Mouse (Mus musculus): ENCODE measurements at regions not wholly inside any gene's neighbourhood (a gene's known extent, or its start where the extent isn't known, plus 50 kb on each side); places are given as distances from the start of the nearest gene placed in this dataset.

- 20% methylated on average over 5 of the region's 5 CpGs for WGBS
- ATAC-seq (ENCODE audit: low FRiP score, low read depth) (peak; percentile 83), DNase-seq (ENCODE audit: low spot score) (peak; percentile 54)
- Histone ChIP-seq H3K4me1 (ENCODE audit: control insufficient read depth, insufficient read depth, low read length) (peaks cover 7% of the 10 kb centered on the region; the same call in 1 of the 2 replicates), H3K27me3 (ENCODE audit: control insufficient read depth, insufficient read depth, low read length) (no peaks in the 10 kb centered on the region), H3K4me3 (replicated peaks; ENCODE audit: low read length) (no peak overlapping the region), H3K4me2 (replicated peaks; ENCODE audit: low read depth, low read length, severe bottlenecking) (peak overlapping the region; percentile 21; the same call in 1 of the 2 replicates), H3K9me3 (ENCODE audit: control insufficient read depth, low read length) (no peaks in the 10 kb centered on the region), H3K9ac (ENCODE audit: low read depth, low read length, severe bottlenecking) (no peak overlapping the region), H3K27ac (replicated peaks; ENCODE audit: low read depth, low read length) (peak overlapping the region; percentile 58; the same call in 1 of the 2 replicates), H3K36me3 (ENCODE audit: control insufficient read depth, insufficient read depth, low read length) (no peaks in the 10 kb centered on the region)
- no peak for TF ChIP-seq POLR2A (IDR thresholded peaks at IDR 0.05; ENCODE audit: borderline replicate concordance, extremely low read depth, insufficient read depth, insufficient read length)
Measured at GRCm38 (mm10) chr12:58538305-58538719, 269.2 kb upstream of the Clec14a start.

- 45% methylated on average over 4 of the region's 8 CpGs for WGBS
- no peak for TF ChIP-seq POLR2A (IDR thresholded peaks at IDR 0.05; ENCODE audit: borderline replicate concordance, extremely low read depth, insufficient read depth, insufficient read length)
- no peaks in the 10 kb centered on the region for H3K9me3 ChIP-seq (ENCODE audit: control insufficient read depth, low read length)
- H3K4me2 ChIP-seq (replicated peaks; ENCODE audit: low read depth, low read length, severe bottlenecking) = peak overlapping the region; percentile 21; the same call in 1 of the 2 replicates
- DNase-seq (ENCODE audit: low spot score) = no peak
- no peaks in the 10 kb centered on the region for H3K27me3 ChIP-seq (ENCODE audit: control insufficient read depth, insufficient read depth, low read length)
- peak; percentile 48; the same call in 1 of the 2 replicates for ATAC-seq (ENCODE audit: low FRiP score, low read depth)
- H3K4me1 ChIP-seq (ENCODE audit: control insufficient read depth, insufficient read depth, low read length) = peaks cover 7% of the 10 kb centered on the region; the same call in 1 of the 2 replicates
- H3K36me3 ChIP-seq (ENCODE audit: control insufficient read depth, insufficient read depth, low read length) = no peaks in the 10 kb centered on the region
- H3K9ac ChIP-seq (ENCODE audit: low read depth, low read length, severe bottlenecking) = no peak overlapping the region
- H3K4me3 ChIP-seq (replicated peaks; ENCODE audit: low read length) = no peak overlapping the region
- peak overlapping the region; percentile 58; the same call in 1 of the 2 replicates for H3K27ac ChIP-seq (replicated peaks; ENCODE audit: low read depth, low read length)
Measured at GRCm38 (mm10) chr12:58537833-58538232, 268.7 kb upstream of the Clec14a start.

- H3K4me2 ChIP-seq (replicated peaks; ENCODE audit: low read depth, low read length, severe bottlenecking) = no peak overlapping the region
- peaks cover 7% of the 10 kb centered on the region; the same call in 1 of the 2 replicates for H3K4me1 ChIP-seq (ENCODE audit: control insufficient read depth, insufficient read depth, low read length)
- no peak for ATAC-seq (ENCODE audit: low FRiP score, low read depth)
- 72% methylated on average over 7 of the region's 7 CpGs for WGBS
- H3K36me3 ChIP-seq (ENCODE audit: control insufficient read depth, insufficient read depth, low read length) = no peaks in the 10 kb centered on the region
- H3K4me3 ChIP-seq (replicated peaks; ENCODE audit: low read length) = no peak overlapping the region
- TF ChIP-seq POLR2A (IDR thresholded peaks at IDR 0.05; ENCODE audit: borderline replicate concordance, extremely low read depth, insufficient read depth, insufficient read length) = no peak
- no peak for DNase-seq (ENCODE audit: low spot score)
- H3K27me3 ChIP-seq (ENCODE audit: control insufficient read depth, insufficient read depth, low read length) = no peaks in the 10 kb centered on the region
- no peaks in the 10 kb centered on the region for H3K9me3 ChIP-seq (ENCODE audit: control insufficient read depth, low read length)
- no peak overlapping the region for H3K27ac ChIP-seq (replicated peaks; ENCODE audit: low read depth, low read length)
- H3K9ac ChIP-seq (ENCODE audit: low read depth, low read length, severe bottlenecking) = no peak overlapping the region
Measured at GRCm38 (mm10) chr12:58536381-58536992, 267.4 kb upstream of the Clec14a start.

- no peak overlapping the region for H3K9ac ChIP-seq (ENCODE audit: low read depth, low read length, severe bottlenecking)
- no peak overlapping the region for H3K27ac ChIP-seq (replicated peaks; ENCODE audit: low read depth, low read length)
- H3K27me3 ChIP-seq (ENCODE audit: control insufficient read depth, insufficient read depth, low read length) = no peaks in the 10 kb centered on the region
- no peak for DNase-seq (ENCODE audit: low spot score)
- no peak overlapping the region for H3K4me2 ChIP-seq (replicated peaks; ENCODE audit: low read depth, low read length, severe bottlenecking)
- 62% methylated on average over 3 of the region's 3 CpGs for WGBS
- H3K4me1 ChIP-seq (ENCODE audit: control insufficient read depth, insufficient read depth, low read length) = no peaks in the 10 kb centered on the region
- no peak overlapping the region for H3K4me3 ChIP-seq (replicated peaks; ENCODE audit: low read length)
- H3K36me3 ChIP-seq (ENCODE audit: control insufficient read depth, insufficient read depth, low read length) = no peaks in the 10 kb centered on the region
- no peak for ATAC-seq (ENCODE audit: low FRiP score, low read depth)
- H3K9me3 ChIP-seq (ENCODE audit: control insufficient read depth, low read length) = no peaks in the 10 kb centered on the region
- no peak for TF ChIP-seq POLR2A (IDR thresholded peaks at IDR 0.05; ENCODE audit: borderline replicate concordance, extremely low read depth, insufficient read depth, insufficient read length)
Measured at GRCm38 (mm10) chr12:58530306-58530705, 261.2 kb upstream of the Clec14a start.

GRCm38 (mm10) chr12:58516800-58517199 is 247.7 kb upstream of the Clec14a start:
- Histone ChIP-seq H3K36me3 (ENCODE audit: control insufficient read depth, insufficient read depth, low read length) (no peaks in the 10 kb centered on the region), H3K27ac (replicated peaks; ENCODE audit: low read depth, low read length) (no peak overlapping the region), H3K4me1 (ENCODE audit: control insufficient read depth, insufficient read depth, low read length) (no peaks in the 10 kb centered on the region), H3K4me3 (replicated peaks; ENCODE audit: low read length) (no peak overlapping the region), H3K4me2 (replicated peaks; ENCODE audit: low read depth, low read length, severe bottlenecking) (no peak overlapping the region), H3K27me3 (ENCODE audit: control insufficient read depth, insufficient read depth, low read length) (no peaks in the 10 kb centered on the region), H3K9ac (ENCODE audit: low read depth, low read length, severe bottlenecking) (no peak overlapping the region), H3K9me3 (ENCODE audit: control insufficient read depth, low read length) (no peaks in the 10 kb centered on the region)
- 52% methylated on average over 1 of the region's 1 CpGs for WGBS
- TF ChIP-seq POLR2A (IDR thresholded peaks at IDR 0.05; ENCODE audit: borderline replicate concordance, extremely low read depth, insufficient read depth, insufficient read length) = no peak
- ATAC-seq (ENCODE audit: low FRiP score, low read depth) (no peak), DNase-seq (ENCODE audit: low spot score) (no peak)

Data from limb, embryonic 14.5 days (tissue).